Mouse (Mus musculus): ENCODE results near the gene C1s1. TPM values are rescaled to one million over a fixed set of nuclear protein-coding genes. Genes with fewer than 3 reads are reported as not detected.

C1s1 gene
- total RNA-seq (2023) = not detected

DNA sequence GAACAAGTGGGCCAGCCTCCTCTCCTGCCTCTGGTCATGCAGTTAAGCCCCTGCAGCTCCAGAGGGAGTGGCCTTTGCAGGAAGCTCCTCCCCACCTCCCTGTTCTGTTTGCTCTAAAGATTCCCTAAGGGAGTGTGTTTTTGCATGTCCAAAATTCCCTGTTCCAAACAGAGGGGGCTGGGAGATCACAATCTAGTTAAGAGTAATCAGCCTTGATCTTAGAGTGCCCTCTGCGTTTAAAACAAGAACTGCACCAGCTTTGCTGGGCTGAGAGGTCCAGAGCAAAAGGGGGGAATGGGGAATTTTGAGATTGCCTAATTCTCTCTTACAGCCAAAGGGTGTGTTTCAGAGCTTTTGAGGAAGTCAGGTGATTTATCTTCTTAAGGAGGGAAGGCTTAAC is at the start of gene C1s1:
Gene C1s1 (minus strand): TSS at position 76 of the 400 bp plus-strand sequence.

DNA sequence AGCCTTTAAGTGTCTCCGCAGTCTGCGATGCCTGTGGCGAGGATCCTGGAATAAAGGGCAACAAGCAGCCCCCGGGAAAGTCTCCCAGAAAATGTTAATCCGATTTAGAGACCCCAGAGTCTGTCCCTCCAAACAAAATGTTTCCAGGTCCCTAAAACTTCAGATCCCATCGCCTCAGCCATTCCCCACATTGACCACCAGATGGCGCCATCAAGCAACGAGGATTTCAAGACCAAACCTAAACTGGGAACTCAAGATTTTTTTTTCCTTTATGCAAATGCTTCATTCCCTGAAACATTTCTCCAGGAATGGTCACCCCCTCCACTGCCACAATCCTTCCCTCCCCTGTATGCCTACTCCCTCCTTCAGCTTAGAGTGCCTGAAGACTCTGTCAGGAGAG is 27.9 kb upstream of the C1s1 start, which contains the start of gene C1rb:
Gene C1rb (plus strand): TSS at position 269 of the 400 bp plus-strand sequence.

DNA sequence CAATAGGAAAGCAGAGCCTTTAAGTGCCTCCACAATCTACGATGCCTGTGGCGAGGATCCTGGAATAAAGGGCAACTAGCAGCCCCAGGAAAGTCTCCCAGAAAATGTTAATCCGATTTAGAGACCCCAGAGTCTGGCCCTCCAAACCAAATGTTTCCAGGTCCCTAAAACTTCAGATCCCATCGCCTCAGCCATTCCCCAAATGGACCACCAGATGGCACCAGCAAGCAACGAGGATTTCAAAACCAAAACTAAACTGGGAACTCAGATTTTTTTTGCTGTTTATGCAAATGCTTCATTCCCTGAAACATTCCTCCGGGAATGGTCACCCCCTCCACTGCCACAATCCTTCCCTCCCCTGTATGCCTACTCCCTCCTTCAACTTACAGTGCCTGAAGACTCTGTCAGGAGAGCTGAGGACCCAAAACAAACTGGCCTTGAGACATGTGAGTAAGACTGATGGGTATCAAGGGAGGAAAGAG is 29.8 kb downstream of the C1s1 start, which contains the start of gene C1ra:
Gene C1ra (plus strand): TSS at position 51 of the 482 bp plus-strand sequence.

DNA sequence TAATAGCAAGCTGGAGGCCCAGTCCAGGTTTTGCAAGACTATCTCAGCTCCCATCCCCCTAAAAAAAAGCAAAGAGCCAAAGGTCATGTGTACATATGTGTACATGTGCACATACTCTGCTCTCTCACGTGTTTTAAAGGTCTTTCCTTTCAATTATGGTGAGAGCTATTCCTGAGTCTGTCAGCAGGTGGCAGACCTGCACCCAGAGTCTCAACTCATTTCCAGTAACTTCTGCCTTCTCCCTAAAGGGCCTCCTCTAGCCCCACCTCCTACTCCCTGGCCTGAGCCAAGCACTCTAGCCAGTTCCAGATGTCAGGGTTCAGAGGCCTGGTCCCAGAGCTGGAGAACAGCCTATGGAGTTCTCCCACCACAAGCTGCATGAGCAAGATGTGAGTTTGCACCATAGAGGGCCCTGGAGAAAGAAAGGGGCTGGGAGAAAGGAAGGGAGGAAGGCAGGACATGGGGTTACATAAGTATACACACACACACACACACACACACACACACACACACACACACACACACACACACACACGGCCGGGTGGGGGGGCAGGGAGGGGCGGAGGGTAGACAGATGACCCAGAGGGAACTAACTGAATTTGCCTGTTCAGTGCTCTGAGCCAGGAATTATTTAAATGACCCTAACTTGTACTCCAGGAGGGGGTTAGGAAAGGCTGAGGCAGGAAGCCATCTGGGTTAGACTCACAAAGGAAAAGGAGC is 49.2 kb downstream of the C1s1 start, which contains the start of gene C1rl:
Gene C1rl (plus strand): TSS at position 272 of the 720 bp plus-strand sequence.

Other genes starting within 250 kb of the C1s1 start
- gene Cd163, start 237.7 kb downstream of the C1s1 start, total RNA-seq (2023) = 1 to 10 TPM; 9.1 to 9.8 TPM
- 10 to 100 TPM; 69.1 to 75.2 TPM for gene Pex5, start 127.3 kb downstream of the C1s1 start, total RNA-seq (2023)
- gene Clstn3, start 77.6 kb downstream of the C1s1 start, total RNA-seq (2023) = 10 to 100 TPM; 88.9 to 98.8 TPM
- not detected for gene C1rl, start 49.2 kb downstream of the C1s1 start, total RNA-seq (2023)
- gene C1ra, start 30.0 kb downstream of the C1s1 start, total RNA-seq (2023) = not detected
- gene C1rb, start 27.9 kb upstream of the C1s1 start, total RNA-seq (2023) = not detected
- gene C1s2, start 93.7 kb upstream of the C1s1 start, total RNA-seq (2023) = not detected
- 10 to 100 TPM; 72.3 to 77.4 TPM for gene Lpcat3, start 120.7 kb upstream of the C1s1 start, total RNA-seq (2023)
- gene Emg1, start 169.8 kb upstream of the C1s1 start, total RNA-seq (2023) = 100 to 1,000 TPM; 187 to 191 TPM
- 100 to 1,000 TPM; 161 to 164 TPM for gene Phb2, start 170.0 kb upstream of the C1s1 start, total RNA-seq (2023)
- 100 to 1,000 TPM; 173 to 199 TPM for gene Ptpn6, start 196.4 kb upstream of the C1s1 start, total RNA-seq (2023)
- gene Grcc10, start 199.0 kb upstream of the C1s1 start, total RNA-seq (2023) = 100 to 1,000 TPM; 302 to 314 TPM
- gene Gm45234, start 213.7 kb upstream of the C1s1 start, total RNA-seq (2023) = 1 to 10 TPM in 1 of 2 experiments, not detected in 1; 6.9 TPM
- 100 to 1,000 TPM; 134 to 156 TPM for gene Atn1, start 214.2 kb upstream of the C1s1 start, total RNA-seq (2023)
- gene Eno2, start 227.3 kb upstream of the C1s1 start, total RNA-seq (2023) = 1 to 10 TPM; 3.3 to 3.8 TPM
- 10 to 100 TPM in 1 of 2 experiments, 1 to 10 TPM in 1; 6.7 to 10.5 TPM for gene Lrrc23, start 237.4 kb upstream of the C1s1 start, total RNA-seq (2023)